ENCODE assay signal across 25 mouse cellular contexts in genomic region chr7:29489364-29489763, GRCm38 (mm10). TPM values are rescaled to one million over a fixed set of nuclear protein-coding genes. Genes with fewer than 3 reads are reported as not detected.
DNase-seq lines count a peak whose midpoint lies in the region; ATAC-seq lines count a peak whose summit lies in the region.
"Had no signal": no experiment of that assay in that cellular context is flagged by ENCODE, and none has a peak within 500 bp of the region (broad histone marks: within the 10 kb centered on the region; RNA-seq: fewer than 3 reads in every experiment).

No protein-coding gene starts in this region.

- peak overlapping the region; percentile 35; the same call in 1 of the 2 replicates for H3K4me3 ChIP-seq in forebrain, embryonic 10.5 days
- no peak overlapping the region for H3K4me3 ChIP-seq in forebrain, embryonic 16.5 days (replicated peaks; ENCODE audit: low read length)
- no peak overlapping the region for H3K4me3 ChIP-seq in lung, embryonic 16.5 days (ENCODE audit: low read length)
- no peak overlapping the region for H3K4me3 ChIP-seq in embryonic facial prominence, embryonic 15.5 days (replicated peaks)
- no peak overlapping the region for H3K4me3 ChIP-seq in heart, embryonic 10.5 days
- H3K4me3 ChIP-seq: heart, embryonic 13.5 days had no signal

- no peak overlapping the region for H3K9ac ChIP-seq in forebrain, embryonic 16.5 days (replicated peaks; ENCODE audit: low read depth, low read length)
- H3K9ac ChIP-seq in lung, embryonic 16.5 days (ENCODE audit: low read length) = no peak overlapping the region
- H3K9ac ChIP-seq in embryonic facial prominence, embryonic 15.5 days = no peak overlapping the region
- H3K9ac ChIP-seq: heart, embryonic 13.5 days had no signal

- peaks cover 3% of the 10 kb centered on the region for H3K36me3 ChIP-seq in forebrain, embryonic 10.5 days (replicated peaks)
- no peaks in the 10 kb centered on the region for H3K36me3 ChIP-seq in forebrain, embryonic 16.5 days (ENCODE audit: control insufficient read depth, insufficient read depth)
- no peaks in the 10 kb centered on the region for H3K36me3 ChIP-seq in lung, embryonic 16.5 days (ENCODE audit: control insufficient read depth, insufficient read depth, low read length)
- no peaks in the 10 kb centered on the region for H3K36me3 ChIP-seq in embryonic facial prominence, embryonic 15.5 days
- no peaks in the 10 kb centered on the region for H3K36me3 ChIP-seq in heart, embryonic 10.5 days
- H3K36me3 ChIP-seq: heart, embryonic 13.5 days had no signal

- H3K9me3 ChIP-seq in forebrain, embryonic 10.5 days = no peaks in the 10 kb centered on the region
- no peaks in the 10 kb centered on the region for H3K9me3 ChIP-seq in forebrain, embryonic 16.5 days (ENCODE audit: control insufficient read depth, low read length)
- H3K9me3 ChIP-seq in lung, embryonic 16.5 days (ENCODE audit: control insufficient read depth, low read length) = no peaks in the 10 kb centered on the region
- H3K9me3 ChIP-seq in embryonic facial prominence, embryonic 15.5 days (replicated peaks) = no peaks in the 10 kb centered on the region
- no peaks in the 10 kb centered on the region for H3K9me3 ChIP-seq in heart, embryonic 10.5 days
- H3K9me3 ChIP-seq: G1E; heart, embryonic 13.5 days had no signal

- peaks cover 70% of the 10 kb centered on the region for H3K4me1 ChIP-seq in forebrain, embryonic 10.5 days
- peaks cover 10% of the 10 kb centered on the region; the same call in 1 of the 2 replicates for H3K4me1 ChIP-seq in forebrain, embryonic 16.5 days (replicated peaks; ENCODE audit: control insufficient read depth, insufficient read depth, low read length)
- H3K4me1 ChIP-seq in lung, embryonic 16.5 days (replicated peaks; ENCODE audit: control insufficient read depth, insufficient read depth, low read length) = peaks cover 34% of the 10 kb centered on the region
- H3K4me1 ChIP-seq in embryonic facial prominence, embryonic 15.5 days = peaks cover 39% of the 10 kb centered on the region
- H3K4me1 ChIP-seq in heart, embryonic 10.5 days = no peaks in the 10 kb centered on the region
- H3K4me1 ChIP-seq: heart, embryonic 13.5 days had no signal

- H3K4me2 ChIP-seq in forebrain, embryonic 16.5 days (ENCODE audit: low read length) = no peak overlapping the region
- no peak overlapping the region for H3K4me2 ChIP-seq in lung, embryonic 16.5 days (ENCODE audit: low read depth, low read length)
- no peak overlapping the region for H3K4me2 ChIP-seq in embryonic facial prominence, embryonic 15.5 days (replicated peaks)
- H3K4me2 ChIP-seq: heart, embryonic 13.5 days had no signal

- H3K27me3 ChIP-seq in forebrain, embryonic 10.5 days (ENCODE audit: poor library complexity, severe bottlenecking) = peaks cover 50% of the 10 kb centered on the region
- no peaks in the 10 kb centered on the region for H3K27me3 ChIP-seq in forebrain, embryonic 16.5 days (replicated peaks; ENCODE audit: control insufficient read depth, insufficient read depth, low read length)
- no peaks in the 10 kb centered on the region for H3K27me3 ChIP-seq in lung, embryonic 16.5 days (ENCODE audit: control insufficient read depth, insufficient read depth, low read depth, low read length)
- no peaks in the 10 kb centered on the region for H3K27me3 ChIP-seq in embryonic facial prominence, embryonic 15.5 days
- peaks cover 81% of the 10 kb centered on the region for H3K27me3 ChIP-seq in heart, embryonic 10.5 days (ENCODE audit: insufficient read depth, poor library complexity, severe bottlenecking)
- H3K27me3 ChIP-seq: Patski had no signal

- H3K27ac ChIP-seq in forebrain, embryonic 10.5 days = peak overlapping the region; percentile 71
- no peak overlapping the region for H3K27ac ChIP-seq in forebrain, embryonic 16.5 days (ENCODE audit: low read length)
- H3K27ac ChIP-seq in lung, embryonic 16.5 days (ENCODE audit: low read length) = peak overlapping the region; percentile 83
- H3K27ac ChIP-seq in embryonic facial prominence, embryonic 15.5 days (replicated peaks) = peak overlapping the region; percentile 30
- no peak overlapping the region for H3K27ac ChIP-seq in heart, embryonic 10.5 days
- H3K27ac ChIP-seq: heart, embryonic 13.5 days; hindbrain, postnatal 0 days had no signal

- DNase-seq in forebrain, embryonic 10.5 days (ENCODE audit: extremely low spot score, low spot score) = no peak
- DNase-seq in lung, postnatal 4 days = no peak
- peak; percentile 62 for DNase-seq in 416B (ENCODE audit: low read depth)
- DNase-seq in frontal cortex, adult 2 months (ENCODE audit: extremely low spot score in 1 of 2, low spot score in 1 of 2) = no peak
- DNase-seq in heart, embryonic 10.5 days (ENCODE audit: low spot score) = no peak
- DNase-seq: cerebellum, adult 11-12 months; cerebellum, postnatal 10 days; gastrocnemius, postnatal 10 days; heart, adult 11 months; heart, postnatal 14 days; kidney, adult 9 months; kidney, postnatal 14 days; layer of hippocampus, postnatal 36 days; right cerebral cortex, postnatal 25 days; spleen, adult 18-20 months; thymus, postnatal 14 days had no signal

- WGBS in forebrain, embryonic 10.5 days = 11% methylated on average over 3 of the region's 3 CpGs
- 3% methylated on average over 3 of the region's 3 CpGs for WGBS in forebrain, embryonic 16.5 days
- WGBS in lung, embryonic 16.5 days = 34% methylated on average over 3 of the region's 3 CpGs
- WGBS in embryonic facial prominence, embryonic 15.5 days = 23% methylated on average over 3 of the region's 3 CpGs
- 57% methylated on average over 3 of the region's 3 CpGs for WGBS in heart, embryonic 10.5 days

- ATAC-seq in forebrain, embryonic 16.5 days = no peak
- ATAC-seq in lung, embryonic 16.5 days (ENCODE audit: low read depth) = no peak
- no peak for ATAC-seq in embryonic facial prominence, embryonic 15.5 days (ENCODE audit: insufficient number of reproducible peaks, low FRiP score, low TSS enrichment, low read depth)
- ATAC-seq: CD4-positive, CD25-positive, alpha-beta regulatory T cell, adult 4 months; intestine, embryonic 16.5 days; Patski had no signal

RNA-seq across cellular contexts. Expression of gene Sipa1l3, which starts 29.1 kb away (rescaled TPM):
- 9.3 and 12.4 TPM in 2 replicates for polyA plus RNA-seq in forebrain, embryonic 10.5 days (2016; fragmentation: Nextera tagmentation; extraction: Ambion mirVana)
- 13.9 and 16.1 TPM in 2 replicates for polyA plus RNA-seq in forebrain, embryonic 16.5 days (2015; fragmentation: Nextera tagmentation; extraction: Ambion mirVana)
- polyA plus RNA-seq in lung, embryonic 16.5 days (2015; fragmentation: Nextera tagmentation; extraction: Ambion mirVana) = 21.6 and 21.8 TPM in 2 replicates
- polyA plus RNA-seq in embryonic facial prominence, embryonic 15.5 days (2015; fragmentation: Nextera tagmentation; extraction: Ambion mirVana) = 21.6 and 22.4 TPM in 2 replicates
- polyA plus RNA-seq in frontal cortex, adult 2 months (2012; rRNA removed) = 38.2 and 41.4 TPM in 2 replicates
- polyA plus RNA-seq in heart, embryonic 10.5 days (2016; fragmentation: Nextera tagmentation; extraction: Ambion mirVana) = 4.5 and 10.4 TPM in 2 replicates

Comparison
In these comparisons a context has a peak if more than half of its experiments do, and no peak if none do; other contexts are left out.
1. H3K27ac ChIP-seq: peak in forebrain, embryonic 10.5 days (single experiment), lung, embryonic 16.5 days (single experiment) and embryonic facial prominence, embryonic 15.5 days (single experiment); none in forebrain, embryonic 16.5 days (single experiment) and heart, embryonic 10.5 days (single experiment).